Mouse (Mus musculus) brain, embryonic 14.5 days (tissue): Measurements from ENCODE around the gene Tcf12.

Source experiments
- CTCF ChIP-seq: fragments of 200-500 bp; IDR thresholded peaks from 2 replicates; pipeline ENCODE4 v1.5.1; 2012; ENCODE audit warnings: inconsistent platforms, mild to moderate bottlenecking, moderate library complexity, borderline replicate concordance; ENCODE audit not compliant: insufficient read depth, insufficient read length; ENCODE audit errors: extremely low read depth
- POLR2A ChIP-seq: fragments of 200-500 bp; IDR thresholded peaks from 2 replicates; pipeline ENCODE4 v1.6.1; 2012; ENCODE audit warnings: mild to moderate bottlenecking, inconsistent platforms, borderline replicate concordance; ENCODE audit not compliant: poor library complexity, insufficient read depth, insufficient read length, severe bottlenecking; ENCODE audit errors: extremely low read depth

- TF ChIP-seq POLR2A, result no peak
- TF ChIP-seq CTCF, result no peak
Observed at GRCm38 (mm10) chr9:71916662-71916953, 195.1 kb downstream of the Tcf12 start.
